Mouse (Mus musculus): ENCODE results near the gene Acr.

DNA sequence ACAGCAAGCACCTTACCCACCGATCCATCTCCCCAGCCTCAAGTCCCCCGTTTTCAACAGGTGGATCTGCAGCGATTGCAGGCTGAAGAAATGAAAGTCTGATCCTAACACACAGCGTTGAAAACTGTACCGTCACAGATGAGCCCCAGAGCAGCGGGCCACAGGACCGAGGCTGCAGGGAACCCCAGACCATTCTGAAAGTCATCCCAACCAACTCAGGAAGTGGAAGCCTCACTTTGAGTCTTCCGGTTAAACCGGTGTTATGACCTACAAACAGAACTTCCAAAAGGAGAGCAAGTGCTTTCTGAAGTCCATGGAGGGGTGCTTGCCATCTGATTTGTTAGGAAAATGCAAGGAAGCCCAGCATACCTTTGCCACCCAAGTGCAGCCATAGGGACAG lies 39.8 kb downstream of the Acr start:
- TF ChIP-seq POLR2A (IDR thresholded peaks at IDR 0.05; ENCODE audit: extremely low read depth, insufficient read depth, low read length) (no peak), CTCF (IDR thresholded peaks at IDR 0.05; ENCODE audit: low read depth, low read length) (no peak)

All from liver, adult 2 months (tissue).